Mouse (Mus musculus) cerebellum, adult 9-10 months (tissue): Measurements from ENCODE around the gene Adamts15.
A peak's percentile ranks its signal among the peaks of the same experiment; 100 is the strongest.

ENCODE experiments used
- DNase-seq: peaks from one replicate; pipeline ENCODE4 v3.0.0; 2022

The Adamts15 gene

GRCm38 (mm10) chr9:30922197-30922894, at the start of gene Adamts15:
Gene Adamts15, minus strand, starts transcription at chr9:30922452.
- DNase-seq: no peak

GRCm38 (mm10) chr9:30971967-30972366, 49.7 kb upstream of the Adamts15 start:
- no peak for DNase-seq

GRCm38 (mm10) chr9:30970001-30970400, 47.7 kb upstream of the Adamts15 start:
- no peak for DNase-seq

DNA sequence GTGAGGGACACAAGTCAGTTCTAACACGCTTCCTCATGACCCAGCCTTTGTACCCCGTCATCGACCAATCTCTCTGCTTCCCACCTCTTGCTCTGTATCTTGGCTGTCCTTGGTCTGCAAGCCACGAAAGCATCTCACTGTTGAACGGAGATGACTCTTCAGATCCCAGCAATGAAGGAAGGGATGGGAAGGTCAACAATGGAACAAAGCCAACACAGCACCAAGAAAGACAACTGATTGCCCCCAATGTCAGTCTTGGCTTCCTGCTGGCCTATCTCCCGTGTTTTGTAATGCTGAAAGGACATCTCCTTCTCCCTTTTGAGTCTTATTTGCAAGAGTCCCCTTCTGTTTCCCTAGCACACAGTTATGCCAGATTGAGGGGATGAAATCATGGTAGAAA, 45.9 kb upstream of the Adamts15 start:
- DNase-seq: no peak

- DNase-seq: no peak
Measured at GRCm38 (mm10) chr9:30966881-30967280, 44.6 kb upstream of the Adamts15 start.

DNA sequence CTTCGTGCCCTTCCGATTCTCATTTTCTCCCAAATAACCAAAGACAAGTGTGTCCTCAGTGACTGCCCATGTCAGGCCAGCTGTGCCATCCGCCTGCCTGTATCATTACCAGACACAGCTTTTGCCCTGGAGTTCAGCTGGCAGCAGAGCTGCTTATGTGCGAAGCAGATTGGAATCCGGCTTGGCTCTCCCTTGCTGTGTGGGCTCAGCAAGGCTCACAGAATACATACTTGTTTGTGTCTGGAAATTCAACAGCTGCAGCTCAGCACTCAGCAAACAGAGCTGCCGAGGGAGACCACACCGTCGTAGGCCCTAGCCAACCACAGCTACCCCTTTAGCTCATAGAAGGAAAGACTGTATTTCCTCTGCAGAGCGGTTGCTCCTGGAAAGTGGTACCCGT, 42.4 kb upstream of the Adamts15 start:
- no peak for DNase-seq

DNA sequence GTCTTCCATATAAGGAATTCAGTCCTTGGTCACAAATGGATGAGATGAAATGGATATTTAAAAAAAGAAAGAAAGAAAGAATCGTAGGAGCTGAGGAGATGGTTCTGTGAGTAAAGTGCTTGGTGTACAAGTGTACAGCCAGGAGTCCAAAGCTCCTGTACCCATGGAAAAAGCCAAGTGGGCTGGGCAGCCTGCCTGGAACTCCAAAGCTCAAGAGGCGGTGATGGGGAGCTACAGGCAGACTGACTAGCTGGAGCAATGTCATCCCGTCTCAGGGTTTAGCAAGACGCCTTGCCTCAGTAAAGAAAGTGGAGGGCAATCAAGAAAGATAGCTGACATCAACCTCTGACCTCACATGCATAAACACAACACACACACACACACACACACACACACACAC, 41.5 kb upstream of the Adamts15 start:
- no peak for DNase-seq

- no peak for DNase-seq
Measured at GRCm38 (mm10) chr9:30955246-30955645, 33.0 kb upstream of the Adamts15 start.

- no peak for DNase-seq
Measured at GRCm38 (mm10) chr9:30953287-30953686, 31.0 kb upstream of the Adamts15 start.

DNA sequence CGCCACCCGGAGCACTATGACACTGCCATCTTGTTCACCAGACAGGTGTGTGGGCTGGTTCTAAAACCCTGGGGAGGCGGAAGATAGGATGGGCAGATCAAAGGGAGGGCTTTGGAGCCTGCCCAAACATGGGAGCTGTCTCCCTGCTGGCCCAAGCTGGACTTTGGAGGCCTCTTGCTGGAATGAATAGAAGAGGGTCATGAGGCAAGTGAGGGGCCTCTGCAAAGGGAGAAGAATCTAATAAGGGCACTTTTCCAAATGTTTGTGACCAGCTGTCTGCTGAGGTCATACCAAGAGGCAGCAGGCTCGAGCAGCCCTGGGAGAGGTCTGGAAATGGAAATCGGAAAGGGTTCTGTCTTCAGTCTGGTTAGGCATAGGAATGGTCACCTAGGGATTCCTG, 29.2 kb upstream of the Adamts15 start:
- DNase-seq: no peak

GRCm38 (mm10) chr9:30950592-30950991, 28.3 kb upstream of the Adamts15 start:
- DNase-seq: no peak

- DNase-seq: no peak
Measured at GRCm38 (mm10) chr9:30949971-30950370, 27.7 kb upstream of the Adamts15 start.

DNA sequence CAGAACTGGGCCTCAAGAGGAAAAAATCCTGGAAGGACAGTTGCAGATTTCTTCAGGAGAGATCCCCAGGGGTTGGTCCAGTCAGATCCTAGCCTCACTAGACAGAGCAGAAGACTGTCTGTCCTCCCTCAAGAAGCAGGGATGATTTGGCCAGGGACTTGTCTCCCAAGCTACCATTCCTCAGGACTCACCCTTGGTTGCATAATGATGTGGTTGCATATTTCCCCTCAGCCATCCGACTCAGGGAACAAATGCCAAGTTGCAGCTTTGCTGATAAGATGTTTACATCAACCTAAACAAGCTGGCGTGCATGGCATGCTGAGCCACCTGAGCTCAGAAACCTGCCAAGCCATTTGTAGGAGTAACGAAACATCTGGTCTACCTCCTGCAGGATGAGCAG, 27.2 kb upstream of the Adamts15 start:
- DNase-seq: no peak

DNA sequence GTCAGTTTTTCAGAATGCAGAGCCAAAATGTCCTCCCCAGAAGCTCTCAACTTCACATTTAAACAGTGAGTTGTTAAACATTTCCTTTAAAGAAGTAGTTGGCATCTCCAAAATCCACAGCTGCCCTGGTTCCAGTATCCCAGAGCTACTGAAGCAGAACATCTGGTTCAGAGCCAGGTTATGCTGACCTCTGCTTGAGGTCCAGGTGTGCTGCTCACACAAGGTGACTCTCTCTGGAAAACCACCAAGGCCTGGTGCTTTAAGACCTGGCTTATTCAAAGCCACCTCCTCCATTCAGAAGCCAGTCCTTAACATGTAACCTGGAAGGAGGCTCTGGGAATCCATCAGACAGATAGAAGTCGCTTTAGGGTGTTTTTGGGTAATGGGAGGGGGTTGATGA, 23.0 kb upstream of the Adamts15 start:
- DNase-seq: no peak

- no peak for DNase-seq
Measured at GRCm38 (mm10) chr9:30944234-30944633, 22.0 kb upstream of the Adamts15 start.

GRCm38 (mm10) chr9:30943341-30943740, 21.1 kb upstream of the Adamts15 start:
- DNase-seq: no peak

DNA sequence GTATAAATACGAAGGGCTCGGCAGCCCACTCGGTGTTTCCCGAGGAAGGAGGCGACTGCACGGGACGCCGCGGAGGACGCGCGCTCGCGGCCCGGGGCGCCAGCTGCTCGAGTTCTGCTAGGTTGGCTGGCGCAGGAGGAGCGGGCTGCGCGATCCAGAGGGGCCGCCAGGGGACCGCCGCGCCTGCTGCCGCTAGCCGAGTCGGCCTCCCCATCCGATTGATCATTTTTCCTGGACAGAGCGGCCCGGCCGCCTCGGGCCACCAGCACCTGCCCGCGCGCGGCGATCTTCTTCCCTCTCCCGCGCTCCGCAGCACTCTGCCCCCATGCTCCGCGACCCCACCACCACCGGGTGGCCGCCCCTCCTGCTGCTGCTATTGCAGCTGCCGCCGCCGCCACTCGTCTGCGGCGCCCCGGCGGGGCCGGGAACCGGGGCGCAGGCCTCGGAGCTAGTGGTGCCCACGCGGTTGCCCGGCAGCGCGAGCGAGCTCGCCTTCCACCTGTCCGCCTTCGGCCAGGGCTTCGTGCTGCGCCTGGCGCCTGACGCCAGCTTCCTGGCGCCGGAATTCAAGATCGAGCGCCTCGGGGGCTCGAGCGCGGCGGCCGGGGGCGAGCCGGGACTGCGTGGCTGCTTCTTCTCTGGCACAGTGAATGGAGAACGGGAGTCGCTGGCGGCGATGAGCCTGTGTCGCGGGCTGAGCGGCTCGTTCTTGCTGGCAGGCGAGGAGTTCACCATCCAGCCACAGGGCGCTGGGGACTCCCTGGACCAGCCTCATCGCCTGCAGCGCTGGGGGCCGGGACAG, 20.5 kb upstream of the Adamts15 start, which contains the start of gene Adamts8:
Adamts8 (plus strand) TSS at position 51 of the 802 bp plus-strand sequence.
- DNase-seq: no peak

DNA sequence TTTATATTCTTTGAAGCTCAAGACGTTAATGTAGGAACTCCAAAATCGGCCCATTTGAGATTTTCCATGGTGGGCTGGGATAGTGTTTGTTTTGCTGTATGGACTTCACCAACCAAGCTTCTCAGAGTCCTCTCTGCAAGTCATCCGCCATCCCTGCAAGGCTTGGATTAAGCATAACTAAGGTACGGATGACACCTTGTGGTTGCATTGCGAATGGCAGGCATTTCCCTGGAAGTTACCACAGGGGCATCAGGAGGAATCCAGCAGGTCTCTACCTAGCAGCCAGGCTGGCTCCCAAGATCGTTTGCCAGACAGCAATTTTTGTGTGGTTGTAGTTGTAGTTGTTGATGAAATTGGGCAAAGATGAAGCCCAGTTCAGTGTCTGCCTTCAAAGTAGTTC, 18.1 kb upstream of the Adamts15 start:
- peak; percentile 86 for DNase-seq

- DNase-seq: no peak
Measured at GRCm38 (mm10) chr9:30936674-30937438, 14.6 kb upstream of the Adamts15 start.

GRCm38 (mm10) chr9:30934827-30935226, 12.6 kb upstream of the Adamts15 start:
- no peak for DNase-seq

GRCm38 (mm10) chr9:30932346-30932745, 10.1 kb upstream of the Adamts15 start:
- DNase-seq: no peak

- DNase-seq: no peak
Measured at GRCm38 (mm10) chr9:30928759-30929158, 6.5 kb upstream of the Adamts15 start.

DNA sequence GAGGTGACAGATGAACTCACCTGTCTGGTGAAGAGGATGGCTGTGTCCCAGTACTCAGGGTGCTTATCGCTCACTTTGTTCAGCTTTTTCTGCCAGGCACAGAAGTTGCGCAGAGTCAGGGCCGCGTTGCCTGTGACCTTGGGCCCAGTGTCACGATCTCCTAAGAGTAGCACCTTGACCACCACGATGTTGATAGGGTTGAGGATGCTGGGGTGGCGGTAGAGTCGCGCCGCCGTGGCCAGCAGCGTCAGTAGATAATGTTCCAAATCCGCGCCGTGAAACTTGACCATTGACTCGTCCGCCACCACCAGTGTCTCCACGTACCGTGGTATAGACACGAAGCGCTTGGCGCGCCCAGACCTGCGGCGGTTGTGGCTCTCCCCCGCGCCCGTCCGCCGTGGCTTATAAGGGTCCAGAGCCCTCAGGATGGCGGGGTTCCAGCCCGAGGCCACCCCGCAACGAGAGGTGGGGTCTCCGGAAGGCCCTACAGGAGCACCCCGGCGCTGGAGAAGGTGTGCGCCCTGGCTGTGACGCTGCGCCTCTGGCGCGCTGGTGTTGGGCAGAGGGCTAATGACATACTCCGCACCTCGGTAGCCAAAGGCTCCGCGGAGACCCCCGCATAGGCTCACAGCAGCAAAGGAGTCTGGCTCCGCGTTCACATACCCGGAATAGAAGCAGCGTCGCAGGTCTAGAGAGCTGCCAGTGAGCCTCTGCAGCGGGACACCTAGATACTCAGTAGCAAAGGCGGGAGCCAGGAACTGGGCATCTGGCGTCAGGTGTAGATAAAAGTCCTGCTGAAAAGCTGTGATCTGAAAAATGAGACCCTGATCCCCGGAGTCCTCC, 770 bp downstream of the Adamts15 start:
- no peak for DNase-seq
